Mouse (Mus musculus): ENCODE measurements at regions not wholly inside any gene's neighbourhood (a gene's known extent, or its start where the extent isn't known, plus 50 kb on each side); places are given as distances from the start of the nearest gene placed in this dataset.
"Not testable (repeated sequence)": the region's sequence is repeated elsewhere in the genome, so short reads cannot be mapped to it uniquely, and the experiment has no call there.

GRCm38 (mm10) chr1:13042326-13042725, 1628.4 kb downstream of the A830018L16Rik start:
- DNase-seq (ENCODE audit: low read depth, low spot score), result no peak

- peak; percentile 44 for DNase-seq (ENCODE audit: low read depth, low spot score)
Observed at GRCm38 (mm10) chr1:13050140-13050775, 1636.4 kb downstream of the A830018L16Rik start.

GRCm38 (mm10) chr1:13051433-13052066, 1637.6 kb downstream of the A830018L16Rik start:
- not testable (repeated sequence) for DNase-seq (ENCODE audit: low read depth, low spot score)

DNA sequence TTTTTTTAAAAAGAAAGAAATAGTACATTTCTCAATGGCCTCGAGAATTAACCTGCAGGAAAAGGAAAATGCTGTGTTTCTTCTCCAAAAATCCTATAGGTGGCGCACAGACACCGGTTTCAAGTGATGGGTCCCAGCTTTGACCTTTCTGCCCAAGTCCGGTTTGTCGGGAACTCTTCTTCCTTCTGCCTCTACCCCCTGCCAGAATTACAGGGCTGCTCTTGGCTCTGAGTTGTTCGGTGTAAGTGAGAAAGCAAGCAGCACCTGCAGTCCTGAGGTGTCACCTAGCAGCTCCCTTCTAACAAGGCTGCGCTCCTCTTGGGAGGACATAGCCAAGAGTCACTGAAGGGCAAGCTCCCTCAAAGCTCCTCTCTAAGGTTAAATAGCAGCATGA, 1638.2 kb downstream of the A830018L16Rik start:
- DNase-seq (ENCODE audit: low read depth, low spot score), result peak; percentile 48

DNA sequence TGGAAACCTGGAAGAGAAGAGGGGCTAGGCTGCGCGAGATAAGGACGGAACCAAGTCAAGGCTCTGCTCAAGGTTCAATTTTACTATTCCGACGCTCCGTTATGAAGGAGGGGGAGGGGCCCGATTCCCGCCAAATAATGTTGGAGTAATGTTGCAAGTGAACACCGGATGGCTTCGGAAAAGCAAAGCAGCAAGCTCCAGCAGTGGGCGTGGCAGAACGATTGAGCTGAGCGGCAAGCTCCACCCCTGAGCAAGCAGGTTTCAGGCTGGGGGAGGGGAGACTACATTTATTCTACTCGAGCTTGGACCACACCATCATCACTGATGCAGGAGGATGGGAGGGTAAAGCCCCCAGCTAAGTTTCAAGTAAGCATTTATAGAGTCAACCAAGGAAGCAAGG, 1643.8 kb downstream of the A830018L16Rik start:
- DNase-seq (ENCODE audit: low read depth, low spot score), result no peak

GRCm38 (mm10) chr1:13059616-13060320, 1645.9 kb downstream of the A830018L16Rik start:
- DNase-seq (ENCODE audit: low read depth, low spot score), result no peak
